Mouse (Mus musculus) heart, embryonic 14.5 days (tissue): ENCODE measurements around the gene Parl. TPM values are rescaled to one million over a fixed set of nuclear protein-coding genes. Genes with fewer than 3 reads are reported as not detected.

Experiments used
- ATAC-seq: fragments of 200-750 bp; cut with Nextera tagmentation; 2 replicates; pipeline ENCODE4 v1.8.0; 2017; ENCODE audit warnings: low read depth, moderate TSS enrichment; ENCODE audit not compliant: insufficient number of reproducible peaks, insufficient read depth, low FRiP score
- H3K27ac ChIP-seq, 2 experiments: fragments of 200-500 bp in 1 of 2; fragments of 300-500 bp in 1 of 2; sonication (generic) in 1 of 2; replicated peaks in 1 of 2; 2 replicates each; pipeline ENCODE4 v1.5.1; 2012 to 2014; ENCODE audit warnings: low read depth in 2 of 2, low read length in 2 of 2, control low read depth in 1 of 2, mild to moderate bottlenecking in 1 of 2, mixed read lengths in 1 of 2; ENCODE audit not compliant: control insufficient read depth in 1 of 2, insufficient read depth in 1 of 2
- H3K27me3 ChIP-seq: fragments of 300-500 bp; sonication (generic); 2 replicates; pipeline ENCODE4 v1.6.1; 2014; ENCODE audit warnings: mild to moderate bottlenecking, low read length, control low read depth; ENCODE audit not compliant: control insufficient read depth, insufficient read depth
- H3K36me3 ChIP-seq: fragments of 300-500 bp; sonication (generic); 2 replicates; pipeline ENCODE4 v1.6.1; 2014; ENCODE audit warnings: mild to moderate bottlenecking, control low read depth, low read length, mixed read lengths; ENCODE audit not compliant: control insufficient read depth, insufficient read depth
- H3K4me1 ChIP-seq, 2 experiments: fragments of 200-500 bp in 1 of 2; fragments of 300-500 bp in 1 of 2; sonication (generic) in 1 of 2; 2 replicates each; pipeline ENCODE4 v1.6.1; 2012 to 2014; ENCODE audit warnings: low read length in 2 of 2, control low read depth in 1 of 2, mixed read lengths in 1 of 2; ENCODE audit not compliant: control insufficient read depth in 2 of 2, insufficient read depth in 2 of 2
- H3K4me2 ChIP-seq: fragments of 300-500 bp; sonication (generic); 2 replicates; pipeline ENCODE4 v1.6.1; 2014; ENCODE audit warnings: mild to moderate bottlenecking, low read length
- H3K4me3 ChIP-seq, 2 experiments: fragments of 200-500 bp in 1 of 2; fragments of 300-500 bp in 1 of 2; sonication (generic) in 1 of 2; 2 replicates each; pipeline ENCODE4 v1.5.1; 2012 to 2014; ENCODE audit warnings: low read length in 2 of 2, mild to moderate bottlenecking in 2 of 2, control low read depth in 1 of 2, low read depth in 1 of 2, moderate library complexity in 1 of 2; ENCODE audit not compliant: control insufficient read depth in 1 of 2, insufficient read depth in 1 of 2
- H3K9ac ChIP-seq: fragments of 300-500 bp; sonication (generic); 2 replicates; pipeline ENCODE4 v1.6.1; 2014; ENCODE audit warnings: mild to moderate bottlenecking, low read length
- H3K9me3 ChIP-seq: fragments of 300-500 bp; sonication (generic); 2 replicates; pipeline ENCODE4 v1.6.1; 2016; ENCODE audit warnings: low read length, control low read depth; ENCODE audit not compliant: control insufficient read depth
- WGBS: fragments of 180-500 bp; shearing (Covaris S2); extraction: QIAGEN DNeasy Blood & Tissue Kit; methylation state at CpG from one replicate; pipeline ENCODE4 v1.1.7; 2014; 5-methylcytosine and 5-hydroxymethylcytosine counted together
- polyA plus RNA-seq: library from polyadenylated mRNA; unstranded; fragments of >200 nt; fragmentation: Nextera tagmentation; extraction: Ambion mirVana; gene quantifications from 2 replicates; pipeline ENCODE4 v1.2.1, GENCODE M21; 2014

Gene Parl
- polyA plus RNA-seq, 1 experiment from 2014 or later, result 65.8 TPM

GRCm38 (mm10) chr16:20237426-20237825 is 64.8 kb downstream of the Parl start:
- Histone ChIP-seq H3K36me3 (peaks cover 20% of the 10 kb centered on the region), H3K27ac (no peak overlapping the region), H3K4me1 (peaks cover 2 to 6% of the 10 kb centered on the region in 2 experiments; a peak in 1 of 4 replicates), H3K9ac (no peak overlapping the region), H3K4me3 (no peak overlapping the region), H3K4me2 (no peak overlapping the region), H3K9me3 (no peaks in the 10 kb centered on the region), H3K27me3 (0 out of 2 replicates have a peak, but pooled peaks cover 4% of the 10 kb centered on the region)
- 74% methylated on average over 4 of the region's 4 CpGs for WGBS
- no peak for ATAC-seq

GRCm38 (mm10) chr16:20234406-20234805 is 67.8 kb downstream of the Parl start:
- H3K9me3 ChIP-seq, result no peaks in the 10 kb centered on the region
- H3K4me1 ChIP-seq, result no peaks in the 10 kb centered on the region
- H3K27me3 ChIP-seq, result no peaks in the 10 kb centered on the region
- ATAC-seq, result no peak
- H3K4me3 ChIP-seq, result no peak overlapping the region
- H3K4me2 ChIP-seq, result no peak overlapping the region
- peaks cover 50% of the 10 kb centered on the region for H3K36me3 ChIP-seq
- no peak overlapping the region for H3K27ac ChIP-seq
- no peak overlapping the region for H3K9ac ChIP-seq
- 66% methylated on average over 4 of the region's 4 CpGs for WGBS

Other genes starting within 250 kb of the Parl start
- gene Klhl24, start 204.8 kb downstream of the Parl start, polyA plus RNA-seq, result 56.4 and 59.2 TPM in 2 replicates
- gene Yeats2, start 161.3 kb downstream of the Parl start, polyA plus RNA-seq, result 19.8 and 24.7 TPM in 2 replicates
- 0.85 and 1.1 TPM in 2 replicates for gene Map6d1, start 61.0 kb downstream of the Parl start, polyA plus RNA-seq
- not detected in 2 replicates for gene Cyp2ab1, start 23.0 kb upstream of the Parl start, polyA plus RNA-seq
- 64.6 and 68.6 TPM in 2 replicates for gene Abcc5, start 124.0 kb upstream of the Parl start, polyA plus RNA-seq
- gene Eif2b5, start 196.4 kb upstream of the Parl start, polyA plus RNA-seq, result 67.3 and 69.6 TPM in 2 replicates
- 20.7 and 21.0 TPM in 2 replicates for gene Dvl3, start 214.6 kb upstream of the Parl start, polyA plus RNA-seq
- gene Ap2m1, start 233.1 kb upstream of the Parl start, polyA plus RNA-seq, result 451 and 502 TPM in 2 replicates
- 37.1 and 46.0 TPM in 2 replicates for gene Abcf3, start 246.2 kb upstream of the Parl start, polyA plus RNA-seq